Mouse (Mus musculus) CH12.LX (cell line): ENCODE measurements around the gene Zswim9.

Source experiments
- CTCF ChIP-seq, 2 experiments: IDR thresholded peaks in 1 of 2; conservative IDR thresholded peaks in 1 of 2; 2 replicates each; pipeline ENCODE4 v1.5.1; 2011 to 2012; ENCODE audit warnings: low read depth in 2 of 2, low read length in 2 of 2, improper control_type of control experiment in 1 of 2, inconsistent platforms in 1 of 2, mild to moderate bottlenecking in 1 of 2, moderate library complexity in 1 of 2
- ELF1 ChIP-seq: IDR thresholded peaks from 2 replicates; pipeline ENCODE4 v1.6.1; 2014; ENCODE audit warnings: low read depth, mild to moderate bottlenecking, inconsistent platforms, low read length, improper control_type of control experiment
- HCFC1 ChIP-seq: IDR thresholded peaks from 2 replicates; pipeline ENCODE4 v1.6.1; 2012; ENCODE audit warnings: low read depth, mild to moderate bottlenecking, inconsistent platforms, low read length, improper control_type of control experiment
- MAFK ChIP-seq: IDR thresholded peaks from 2 replicates; pipeline ENCODE4 v1.6.1; 2011; ENCODE audit warnings: low read length, improper control_type of control experiment; ENCODE audit not compliant: insufficient replicate concordance
- MXI1 ChIP-seq: IDR thresholded peaks from 2 replicates; pipeline ENCODE4 v1.6.1; 2011; ENCODE audit warnings: mild to moderate bottlenecking, low read depth, low read length, improper control_type of control experiment
- POLR2A ChIP-seq: IDR thresholded peaks from 2 replicates; pipeline ENCODE4 v1.6.1; 2011; ENCODE audit warnings: low read depth, mild to moderate bottlenecking, improper control_type of control experiment, low read length
- TBP ChIP-seq: conservative IDR thresholded peaks from 2 replicates; pipeline ENCODE4 v1.6.1; 2011; ENCODE audit warnings: low read depth, low read length, improper control_type of control experiment
- USF1 ChIP-seq: IDR thresholded peaks from 2 replicates; pipeline ENCODE4 v1.6.1; 2014; ENCODE audit warnings: low read depth, mild to moderate bottlenecking, inconsistent platforms, low read length, improper control_type of control experiment

DNA sequence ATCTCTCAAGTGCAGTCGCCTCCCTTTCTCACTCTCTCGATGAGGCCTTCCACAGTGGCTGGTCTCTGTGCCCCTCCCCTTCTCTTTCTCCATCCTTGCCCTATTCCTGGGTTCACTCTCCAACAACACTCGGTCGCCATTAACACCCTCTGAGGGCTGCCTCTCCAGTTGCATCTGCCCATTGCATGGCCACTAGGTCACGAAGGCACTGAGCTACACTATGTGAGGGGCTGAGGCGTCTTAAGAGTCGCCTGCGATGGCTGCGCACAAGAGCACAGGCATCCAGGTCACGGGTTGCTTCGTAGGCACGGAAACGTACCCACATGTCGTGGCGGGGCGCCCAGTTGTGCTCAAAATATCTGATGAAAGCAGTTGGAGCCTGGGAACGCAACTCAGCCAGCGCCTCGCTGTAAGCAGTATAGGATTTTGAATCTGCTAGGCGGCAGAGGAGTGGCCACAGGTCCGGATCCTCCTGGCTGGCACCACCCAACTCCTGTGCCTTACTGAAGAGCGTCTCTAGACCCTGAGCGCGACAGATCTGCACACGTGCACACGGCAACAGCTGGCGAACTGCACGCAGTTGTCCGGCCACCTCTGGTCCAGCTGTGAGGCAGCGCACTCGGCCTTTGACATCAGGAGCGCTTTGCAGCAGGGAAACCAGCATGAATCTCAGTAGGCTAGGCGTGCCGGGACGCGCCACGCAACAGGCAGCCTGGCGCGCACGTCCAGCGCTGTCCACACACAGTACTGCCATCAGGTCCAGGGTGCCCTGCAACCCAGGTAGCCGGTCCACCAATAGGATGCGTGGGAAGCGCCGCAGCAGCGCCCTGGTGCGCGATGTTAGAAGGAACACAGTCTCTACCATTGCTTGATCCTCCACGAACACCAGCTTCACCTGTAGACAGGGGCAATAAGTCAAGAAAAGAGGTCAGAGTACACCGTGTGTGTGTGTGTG, 17.5 kb downstream of the Zswim9 start:
- TF ChIP-seq CTCF (conservative IDR thresholded peaks at IDR 0.05 in 1 of 2, IDR thresholded peaks at IDR 0.05 in 1 of 2; ENCODE audit: low read depth in 2 of 2, low read length in 2 of 2) (no peak), TBP (no peak), HCFC1 (no peak), POLR2A (no peak), USF1 (no peak), ELF1 (no peak), MAFK (no peak), MXI1 (no peak)
